Mouse (Mus musculus) liver, postnatal 0 days (tissue): ENCODE results near the gene Itgad.

Experiments used
- CTCF ChIP-seq: sonication (generic); IDR thresholded peaks from 2 replicates; pipeline ENCODE4 v1.5.1; 2016; ENCODE audit warnings: antibody characterized with exemption, low read depth
- EP300 ChIP-seq: IDR thresholded peaks from 2 replicates; pipeline ENCODE4 v1.6.1; 2016; ENCODE audit warnings: antibody characterized with exemption, low read depth, mild to moderate bottlenecking

- no peak for TF ChIP-seq CTCF
- no peak for TF ChIP-seq EP300
These were observed 97.8 kb downstream of the Itgad start for GRCm38 (mm10) chr7:128251946-128252345.
